In genomic region chr4:53159176-53159575, GRCm38 (mm10) we compare ENCODE assay signal across 9 mouse cellular contexts. TPM values are rescaled to one million over a fixed set of nuclear protein-coding genes. Genes with fewer than 3 reads are reported as not detected.
DNase-seq lines count a peak whose midpoint lies in the region; ATAC-seq lines count a peak whose summit lies in the region.
"Had no signal": no experiment of that assay in that cellular context is flagged by ENCODE, and none has a peak within 500 bp of the region (broad histone marks: within the 10 kb centered on the region; RNA-seq: fewer than 3 reads in every experiment).

No protein-coding gene starts in this region.

- peaks cover 21% of the 10 kb centered on the region for H3K4me1 ChIP-seq in forebrain, embryonic 10.5 days
- H3K4me1 ChIP-seq in hindbrain, embryonic 10.5 days (replicated peaks): peaks cover 25% of the 10 kb centered on the region
- peaks cover 15% of the 10 kb centered on the region for H3K4me1 ChIP-seq in limb, embryonic 10.5 days
- H3K4me1 ChIP-seq in midbrain, embryonic 12.5 days: peaks cover 18% of the 10 kb centered on the region

- peak overlapping the region; percentile 63 for H3K9ac ChIP-seq in midbrain, embryonic 12.5 days (replicated peaks)

- peak overlapping the region; percentile 77 for H3K27ac ChIP-seq in forebrain, embryonic 10.5 days
- peak overlapping the region; percentile 84 for H3K27ac ChIP-seq in hindbrain, embryonic 10.5 days
- H3K27ac ChIP-seq in limb, embryonic 10.5 days: peak overlapping the region; percentile 73
- H3K27ac ChIP-seq in midbrain, embryonic 12.5 days (replicated peaks): peak overlapping the region; percentile 49; the same call in 1 of the 2 replicates

- no peaks in the 10 kb centered on the region for H3K9me3 ChIP-seq in forebrain, embryonic 10.5 days
- no peaks in the 10 kb centered on the region for H3K9me3 ChIP-seq in hindbrain, embryonic 10.5 days
- H3K9me3 ChIP-seq in limb, embryonic 10.5 days (replicated peaks): no peaks in the 10 kb centered on the region
- no peaks in the 10 kb centered on the region for H3K9me3 ChIP-seq in midbrain, embryonic 12.5 days

- peak; percentile 35 for ATAC-seq in midbrain, embryonic 12.5 days (ENCODE audit: low FRiP score, low read depth)

- peak overlapping the region; percentile 65 for H3K4me3 ChIP-seq in forebrain, embryonic 10.5 days
- H3K4me3 ChIP-seq in hindbrain, embryonic 10.5 days: peak overlapping the region; percentile 67
- H3K4me3 ChIP-seq in limb, embryonic 10.5 days: peak overlapping the region; percentile 66
- peak overlapping the region; percentile 61 for H3K4me3 ChIP-seq in midbrain, embryonic 12.5 days

- peak overlapping the region; percentile 92 for H3K4me2 ChIP-seq in midbrain, embryonic 12.5 days (replicated peaks)

- WGBS in forebrain, embryonic 10.5 days: under 1% methylated on average over 20 of the region's 20 CpGs
- under 1% methylated on average over 20 of the region's 20 CpGs for WGBS in hindbrain, embryonic 10.5 days
- WGBS in limb, embryonic 10.5 days: 2% methylated on average over 20 of the region's 20 CpGs
- under 1% methylated on average over 20 of the region's 20 CpGs for WGBS in midbrain, embryonic 12.5 days

- H3K36me3 ChIP-seq in forebrain, embryonic 10.5 days (replicated peaks): no peaks in the 10 kb centered on the region
- no peaks in the 10 kb centered on the region for H3K36me3 ChIP-seq in hindbrain, embryonic 10.5 days
- H3K36me3 ChIP-seq in limb, embryonic 10.5 days: no peaks in the 10 kb centered on the region
- H3K36me3 ChIP-seq in midbrain, embryonic 12.5 days: no peaks in the 10 kb centered on the region

- peaks cover 29% of the 10 kb centered on the region for H3K27me3 ChIP-seq in forebrain, embryonic 10.5 days (ENCODE audit: poor library complexity, severe bottlenecking)
- H3K27me3 ChIP-seq in hindbrain, embryonic 10.5 days (ENCODE audit: insufficient read depth, poor library complexity, severe bottlenecking): peaks cover 15% of the 10 kb centered on the region
- H3K27me3 ChIP-seq in limb, embryonic 10.5 days (ENCODE audit: low read depth, poor library complexity, severe bottlenecking): peaks cover 8% of the 10 kb centered on the region
- H3K27me3 ChIP-seq in midbrain, embryonic 12.5 days: peaks cover 23% of the 10 kb centered on the region; the same call in 1 of the 2 replicates
- H3K27me3 ChIP-seq: Patski had no signal

- peak; percentile 30 for DNase-seq in gastrocnemius, adult 18-20 months (ENCODE audit: low spot score)
- no peak for DNase-seq in gastrocnemius, postnatal 25 days
- peak; percentile 20 for DNase-seq in T-cell, adult 2 months (ENCODE audit: low spot score)
- peak; percentile 61 for DNase-seq in forebrain, embryonic 10.5 days (ENCODE audit: extremely low spot score, low spot score)
- peak; percentile 53 for DNase-seq in hindbrain, embryonic 10.5 days (ENCODE audit: low spot score)
- DNase-seq in limb, embryonic 10.5 days (ENCODE audit: low spot score): peak; percentile 65
- DNase-seq in testis, postnatal 14 days (ENCODE audit: low spot score): peak; percentile 16

RNA-seq across cellular contexts. Expression of gene Abca1, which starts 0.5 kb away (rescaled TPM):
- total RNA-seq in gastrocnemius, adult 18-20 months (2021): 1 to 10 TPM; 7.1 to 7.4 TPM
- 1 to 10 TPM; 4.8 to 9.4 TPM for total RNA-seq in gastrocnemius, postnatal 25 days (2021)
- 2.2 and 2.6 TPM in 2 replicates for polyA plus RNA-seq in forebrain, embryonic 10.5 days (2016; fragmentation: Nextera tagmentation; extraction: Ambion mirVana)
- 2.7 and 3.6 TPM in 2 replicates for polyA plus RNA-seq in hindbrain, embryonic 10.5 days (2016; fragmentation: Nextera tagmentation; extraction: Ambion mirVana)
- 2.3 and 3.2 TPM in 2 replicates for polyA plus RNA-seq in limb, embryonic 10.5 days (2016; fragmentation: Nextera tagmentation; extraction: Ambion mirVana)
- polyA plus RNA-seq in midbrain, embryonic 12.5 days (2016; fragmentation: Nextera tagmentation; extraction: Ambion mirVana): 8.8 and 9.2 TPM in 2 replicates
